Mouse (Mus musculus) small intestine, adult 2 months (tissue): ENCODE results near the gene Naa25. TPM values are rescaled to one million over a fixed set of nuclear protein-coding genes. Genes with fewer than 3 reads are reported as not detected.

Experiments used
- H3K27ac ChIP-seq: fragments of 200-500 bp; 2 replicates; pipeline ENCODE4 v1.5.1; 2012; ENCODE audit warnings: low read depth, low read length, control low read depth, inconsistent platforms; ENCODE audit not compliant: insufficient read depth
- H3K27me3 ChIP-seq: fragments of 200-500 bp; 2 replicates; pipeline ENCODE4 v1.6.1; 2012; ENCODE audit warnings: mild to moderate bottlenecking, moderate library complexity, low read length, inconsistent platforms; ENCODE audit not compliant: control insufficient read depth, insufficient read depth
- H3K36me3 ChIP-seq: fragments of 200-500 bp; 2 replicates; pipeline ENCODE4 v1.6.1; 2012; ENCODE audit warnings: mild to moderate bottlenecking, low read length, control low read depth, inconsistent platforms; ENCODE audit not compliant: control insufficient read depth, insufficient read depth
- H3K4me1 ChIP-seq: fragments of 200-500 bp; 2 replicates; pipeline ENCODE4 v1.6.1; 2012; ENCODE audit warnings: low read length, inconsistent platforms, mixed read lengths; ENCODE audit not compliant: control insufficient read depth, insufficient read depth, insufficient read length
- H3K4me3 ChIP-seq: fragments of 200-500 bp; 2 replicates; pipeline ENCODE4 v1.5.1; 2012; ENCODE audit warnings: low read depth, mild to moderate bottlenecking, control low read depth, inconsistent platforms, low read length, moderate library complexity
- CTCF ChIP-seq: fragments of 200-500 bp; IDR thresholded peaks from 2 replicates; pipeline ENCODE4 v1.5.1; 2012; ENCODE audit warnings: low read depth, mild to moderate bottlenecking, control low read depth, inconsistent platforms, low read length, moderate library complexity, mixed read lengths; ENCODE audit not compliant: insufficient replicate concordance, insufficient read length; ENCODE audit errors: extremely low read depth
- POLR2A ChIP-seq: fragments of 200-500 bp; IDR thresholded peaks from 2 replicates; pipeline ENCODE4 v1.6.1; 2012; ENCODE audit warnings: low read depth, mild to moderate bottlenecking, control low read depth, inconsistent platforms, low read length, moderate library complexity
- WGBS: fragments of 180-500 bp; shearing (Covaris S2); methylation state at CpG from one replicate; pipeline ENCODE4 v1.1.7; 2018; 5-methylcytosine and 5-hydroxymethylcytosine counted together
- polyA plus RNA-seq: library from polyadenylated mRNA; depleted of rRNA; stranded (reverse); fragments of >200 nt; gene quantifications from 2 replicates; pipeline ENCODE4 v1.2.3, GENCODE M21; 2012

The Naa25 gene
- polyA plus RNA-seq, 1 experiment = 3.2 TPM

- Histone ChIP-seq H3K27me3 (no peaks in the 10 kb centered on the region), H3K36me3 (peaks cover 12% of the 10 kb centered on the region), H3K4me3 (peak within 1 kb of the TSS; percentile 87), H3K27ac (peak within 1 kb of the TSS; percentile 87), H3K4me1 (peaks cover 24% of the 10 kb centered on the region)
- TF ChIP-seq CTCF = no peak
- TF ChIP-seq POLR2A = no peak
- 0% methylated on average over 17 of the region's 17 CpGs for WGBS
Measured at GRCm38 (mm10) chr5:121451644-121452025, 53.9 kb downstream of the Naa25 start, which contains the start of gene Tmem116. Gene Tmem116 (plus strand): TSS chr5:121451893.

- TF ChIP-seq CTCF = no peak
- peak; percentile 58 for TF ChIP-seq POLR2A
- WGBS = under 1% methylated on average over 97 of the region's 97 CpGs
- no peaks in the 10 kb centered on the region for H3K27me3 ChIP-seq
- H3K36me3 ChIP-seq = peaks cover 6% of the 10 kb centered on the region
- H3K4me1 ChIP-seq = peaks cover 24% of the 10 kb centered on the region
- H3K4me3 ChIP-seq = peak within 1 kb of the TSS; percentile 87
- H3K27ac ChIP-seq = peak within 1 kb of the TSS; percentile 87
Measured at GRCm38 (mm10) chr5:121452026-121452869, 54.5 kb downstream of the Naa25 start, which contains the start of gene Erp29. Gene Erp29 (minus strand): TSS chr5:121452506.

GRCm38 (mm10) chr5:121452906-121453305, 55.2 kb downstream of the Naa25 start:
- H3K27me3 ChIP-seq = no peaks in the 10 kb centered on the region
- 0 out of 2 replicates have a peak, but pooled peaks cover 2% of the 10 kb centered on the region for H3K36me3 ChIP-seq
- WGBS = 3% methylated on average over 9 of the region's 9 CpGs
- TF ChIP-seq CTCF = no peak
- no peak for TF ChIP-seq POLR2A
- peaks cover 24% of the 10 kb centered on the region for H3K4me1 ChIP-seq
- peak overlapping the region; percentile 86 for H3K27ac ChIP-seq
- peak overlapping the region; percentile 75 for H3K4me3 ChIP-seq

GRCm38 (mm10) chr5:121453743-121454502, 56.2 kb downstream of the Naa25 start:
- TF ChIP-seq POLR2A (no peak), CTCF (no peak)
- Histone ChIP-seq H3K4me1 (peaks cover 24% of the 10 kb centered on the region), H3K36me3 (no peaks in the 10 kb centered on the region), H3K27ac (peak overlapping the region; percentile 71), H3K4me3 (no peak overlapping the region), H3K27me3 (no peaks in the 10 kb centered on the region)
- 37% methylated on average over 13 of the region's 13 CpGs for WGBS

- H3K27ac ChIP-seq = peak overlapping the region; percentile 71
Measured at GRCm38 (mm10) chr5:121454503-121454782, 56.7 kb downstream of the Naa25 start.

GRCm38 (mm10) chr5:121455510-121456265, 58.0 kb downstream of the Naa25 start:
- Histone ChIP-seq H3K4me3 (no peak overlapping the region), H3K36me3 (no peaks in the 10 kb centered on the region), H3K4me1 (peaks cover 24% of the 10 kb centered on the region), H3K27ac (no peak overlapping the region), H3K27me3 (no peaks in the 10 kb centered on the region)
- 65% methylated on average over 9 of the region's 9 CpGs for WGBS
- TF ChIP-seq CTCF = no peak
- no peak for TF ChIP-seq POLR2A

More at GRCm38 (mm10) chr5:121454503-121454782, 56.7 kb downstream of the Naa25 start:
- TF ChIP-seq POLR2A = no peak
- TF ChIP-seq CTCF = no peak
- H3K36me3 ChIP-seq = no peaks in the 10 kb centered on the region
- 16% methylated on average over 3 of the region's 3 CpGs for WGBS
- H3K4me3 ChIP-seq = no peak overlapping the region
- H3K27me3 ChIP-seq = no peaks in the 10 kb centered on the region
- peaks cover 24% of the 10 kb centered on the region for H3K4me1 ChIP-seq
